Mouse (Mus musculus): Measurements from ENCODE around the gene Ttll13.

Ttll13 gene

DNA sequence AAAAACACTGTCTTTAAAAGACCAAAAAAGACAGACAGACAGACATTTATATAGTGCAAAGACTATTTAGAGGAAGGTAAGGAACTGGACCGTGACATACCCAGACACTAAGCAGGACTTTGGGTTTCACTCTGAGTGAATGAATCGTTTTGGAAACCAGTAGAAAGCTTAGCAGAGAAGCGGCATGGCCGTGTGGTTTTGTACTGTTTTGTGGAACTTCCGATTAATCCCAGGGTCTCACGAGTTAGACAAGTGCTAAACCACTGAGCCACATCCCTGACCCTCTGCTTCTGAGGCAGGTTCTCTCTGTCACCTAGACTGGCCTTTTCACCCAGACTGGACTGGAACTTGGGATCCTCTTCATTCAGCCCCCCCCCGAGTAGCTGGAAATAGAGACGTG, 31.7 kb upstream of the Ttll13 start:
- no peak for DNase-seq (ENCODE audit: low read depth, low spot score)

DNA sequence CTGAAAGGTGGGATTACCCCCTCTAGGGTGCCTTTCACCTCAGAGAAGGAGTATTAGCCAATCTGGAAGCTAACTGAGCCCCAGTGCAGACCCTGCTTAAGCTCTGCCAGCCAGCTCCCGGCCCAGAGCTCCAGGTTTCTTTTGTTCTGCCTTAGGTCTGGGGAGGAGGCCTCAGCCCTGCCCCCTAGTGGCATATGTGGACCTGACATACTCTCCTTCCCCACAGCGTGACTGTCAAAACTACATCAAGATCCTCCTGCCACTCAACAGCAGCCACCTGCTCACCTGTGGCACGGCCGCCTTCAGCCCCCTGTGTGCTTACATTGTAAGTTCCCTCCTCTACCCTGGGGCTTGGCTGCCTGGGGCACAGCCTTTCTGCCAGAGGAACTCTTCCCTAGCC, 30.8 kb upstream of the Ttll13 start:
- DNase-seq (ENCODE audit: low read depth, low spot score), result peak; percentile 78

DNA sequence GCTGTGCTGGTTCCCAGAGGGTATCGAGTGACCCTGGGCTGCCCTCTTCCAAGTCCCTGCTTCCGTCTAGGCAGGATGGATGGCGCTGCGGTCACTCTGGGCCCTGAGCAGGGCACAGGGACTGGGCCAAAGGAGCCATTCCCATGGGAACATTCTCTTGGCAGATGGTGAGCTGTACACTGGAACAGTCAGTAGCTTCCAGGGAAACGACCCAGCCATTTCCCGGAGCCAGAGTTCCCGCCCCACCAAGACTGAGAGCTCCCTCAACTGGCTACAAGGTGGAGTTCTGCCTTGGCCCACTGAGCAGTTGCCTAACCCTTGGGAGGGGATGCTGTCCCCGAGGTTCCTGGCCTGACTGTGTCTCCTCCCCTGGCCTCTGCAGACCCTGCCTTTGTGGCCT, 29.6 kb upstream of the Ttll13 start:
- peak; percentile 20 for DNase-seq (ENCODE audit: low read depth, low spot score)

DNA sequence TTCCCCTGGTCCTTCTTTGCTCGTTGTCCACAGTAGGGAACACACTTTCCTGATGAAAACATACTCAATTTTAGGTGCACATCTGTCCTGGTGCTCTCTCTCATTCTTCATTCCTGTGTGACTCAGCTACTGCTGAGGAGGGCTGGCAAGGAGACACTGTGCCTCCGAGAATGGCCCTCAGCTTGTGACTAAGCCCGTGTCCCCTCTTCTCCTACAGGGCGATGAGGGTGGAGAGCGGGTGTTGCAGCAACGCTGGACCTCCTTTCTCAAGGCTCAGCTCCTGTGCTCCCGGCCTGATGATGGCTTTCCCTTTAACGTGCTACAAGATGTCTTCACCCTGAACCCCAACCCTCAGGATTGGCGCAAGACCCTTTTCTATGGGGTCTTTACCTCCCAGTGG, 27.5 kb upstream of the Ttll13 start:
- DNase-seq (ENCODE audit: low read depth, low spot score), result no peak

DNA sequence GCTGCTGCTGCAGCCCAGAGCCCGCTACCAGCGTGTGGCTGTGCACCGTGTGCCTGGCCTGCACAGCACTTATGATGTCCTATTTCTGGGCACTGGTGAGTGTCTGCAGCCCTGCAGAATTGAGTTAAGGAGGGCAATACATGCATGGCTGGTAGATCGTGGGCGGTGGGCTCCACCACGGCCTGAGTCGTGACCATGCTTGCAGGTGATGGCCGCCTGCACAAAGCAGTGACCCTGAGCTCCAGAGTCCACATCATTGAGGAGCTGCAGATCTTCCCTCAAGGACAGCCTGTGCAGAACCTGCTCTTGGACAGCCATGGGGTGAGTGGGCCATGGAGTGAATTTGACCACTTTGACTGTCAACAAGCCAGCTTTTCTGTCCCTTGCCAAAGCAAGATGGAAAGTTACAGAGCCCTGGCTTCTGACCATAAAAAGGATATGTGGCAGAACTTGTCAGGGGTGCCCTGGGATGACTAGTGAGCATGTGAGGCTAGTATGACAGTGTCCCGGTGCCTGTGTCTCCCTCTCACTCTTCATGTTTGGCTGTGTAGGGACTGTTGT, 25.9 kb upstream of the Ttll13 start:
- DNase-seq (ENCODE audit: low read depth, low spot score), result no peak

DNA sequence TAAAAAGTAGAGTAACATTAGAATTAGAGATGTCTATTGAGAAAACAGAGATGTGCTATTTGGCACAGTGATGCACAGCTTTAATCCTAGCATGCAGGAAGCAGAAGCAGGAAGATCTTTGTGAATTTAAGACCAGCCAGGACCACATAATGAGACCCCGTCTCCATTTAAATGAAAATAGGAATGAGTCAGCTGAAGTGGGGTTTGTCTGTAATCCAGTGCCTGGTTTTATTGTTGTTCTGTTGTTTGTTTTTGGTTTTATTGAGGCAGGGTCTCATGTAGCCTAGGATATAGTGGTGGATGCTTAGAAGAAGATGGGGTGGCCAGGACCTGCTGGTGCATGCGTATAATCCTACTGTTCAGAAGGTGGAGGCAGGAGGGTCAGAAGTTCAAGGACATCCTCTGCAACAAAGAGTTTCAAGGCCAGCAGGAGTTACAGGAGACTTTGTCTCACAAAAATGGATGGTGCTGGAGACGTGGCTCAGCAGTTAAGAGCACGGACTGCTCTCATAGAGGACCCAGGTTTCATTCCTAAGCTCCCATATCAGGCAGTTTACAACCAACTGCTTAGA, 24.9 kb upstream of the Ttll13 start:
- no peak for DNase-seq (ENCODE audit: low read depth, low spot score)

DNA sequence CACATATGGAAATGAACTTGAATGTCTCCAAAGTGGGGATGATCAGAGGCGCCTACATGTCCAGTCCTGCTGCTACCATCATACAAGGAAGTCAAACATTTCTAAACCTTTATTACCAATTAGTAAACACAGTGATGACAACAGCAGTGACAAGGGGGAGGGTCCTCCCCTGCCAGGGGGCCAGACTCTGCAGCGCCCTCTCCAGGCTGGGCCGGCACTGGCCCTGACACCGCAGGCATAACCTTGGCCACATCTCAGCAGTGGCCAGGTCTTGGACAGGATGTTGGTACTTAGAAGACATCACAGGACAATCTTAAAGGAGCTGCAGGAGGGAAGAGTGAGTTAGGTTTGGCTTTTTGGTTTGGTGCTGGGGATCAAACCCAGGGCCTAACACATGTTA, 19.1 kb upstream of the Ttll13 start:
- DNase-seq (ENCODE audit: low read depth, low spot score), result no peak

DNA sequence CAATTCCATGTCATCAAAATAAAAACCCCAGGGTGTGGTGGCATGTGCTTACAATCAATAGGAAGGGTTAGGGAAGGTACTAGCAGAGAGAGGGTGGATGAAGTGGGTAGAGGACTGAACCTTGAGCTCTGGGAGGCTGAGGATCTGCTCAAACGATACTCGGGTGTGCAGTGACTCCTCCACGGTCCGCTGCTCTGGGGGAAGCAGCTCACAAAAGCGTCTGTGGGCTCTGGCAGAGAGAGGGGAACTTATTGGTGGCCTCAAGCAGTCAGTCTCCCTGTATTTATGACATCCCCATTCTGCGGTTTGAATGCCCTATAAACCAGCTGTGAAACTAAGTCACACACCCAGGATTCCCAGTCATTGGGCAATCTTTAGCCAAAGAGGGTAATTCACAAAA, 16.0 kb upstream of the Ttll13 start:
- DNase-seq (ENCODE audit: low read depth, low spot score), result no peak

DNA sequence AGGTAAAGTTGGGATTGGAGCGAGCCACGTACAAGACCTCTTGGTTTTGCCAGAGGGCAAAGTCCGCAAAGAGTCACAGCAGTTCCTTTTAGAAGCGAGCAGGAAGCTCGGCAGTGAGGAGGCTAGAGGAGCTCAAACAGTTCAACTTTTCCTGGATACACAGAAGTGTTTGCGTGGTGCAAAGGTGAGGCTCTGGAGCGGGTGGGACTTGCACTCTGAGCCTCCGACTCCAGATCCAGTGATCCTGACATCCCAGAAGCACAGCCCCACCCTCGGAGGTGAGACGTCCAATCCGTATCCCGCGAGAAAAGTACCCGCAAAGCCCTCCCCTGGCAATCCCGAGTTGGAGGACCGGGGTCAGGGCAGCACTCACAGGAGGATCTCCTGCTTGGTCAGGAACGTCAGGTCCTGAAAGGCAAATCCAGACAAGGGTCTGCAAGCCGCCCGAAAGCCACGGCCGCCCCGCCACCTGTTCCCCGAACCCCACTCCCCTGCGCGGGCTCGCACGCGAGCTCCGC, 14.1 kb upstream of the Ttll13 start:
- peak; percentile 76 for DNase-seq (ENCODE audit: low read depth, low spot score)

DNA sequence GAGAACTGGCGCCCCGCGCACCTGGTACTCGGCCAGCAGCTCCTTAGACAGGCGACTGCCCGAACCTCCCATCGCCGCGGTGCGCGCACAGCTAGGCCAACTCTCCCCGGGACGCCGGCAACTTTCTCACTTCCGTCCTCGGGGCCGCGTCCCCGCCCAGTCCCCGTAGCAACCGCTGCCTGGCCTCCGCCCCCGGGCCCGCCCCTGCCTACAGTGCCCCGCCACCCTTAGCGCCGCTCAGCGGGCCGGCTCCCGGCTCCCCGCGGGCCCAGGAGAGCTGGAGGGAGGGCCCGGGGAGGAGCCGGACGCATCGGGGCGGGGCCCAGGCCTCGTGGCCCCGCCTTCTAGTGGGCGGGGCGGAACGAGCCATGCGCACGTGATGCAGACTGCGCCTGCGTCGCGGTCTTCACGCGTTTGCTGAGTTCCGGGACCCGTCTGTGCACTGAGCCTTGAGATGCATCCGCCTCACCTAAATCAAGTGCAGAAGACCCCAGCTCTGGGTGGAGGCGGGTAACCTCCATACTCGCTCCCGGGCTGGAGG, 13.6 kb upstream of the Ttll13 start, which contains the start of the genes Cib1 and Gdpgp1:
Gene Cib1 (minus strand): TSS at position 325 of the 541 bp plus-strand sequence.
Gene Gdpgp1 (plus strand): TSS at position 377 of the 541 bp plus-strand sequence.
- peak; percentile 88 for DNase-seq (ENCODE audit: low read depth, low spot score)

DNA sequence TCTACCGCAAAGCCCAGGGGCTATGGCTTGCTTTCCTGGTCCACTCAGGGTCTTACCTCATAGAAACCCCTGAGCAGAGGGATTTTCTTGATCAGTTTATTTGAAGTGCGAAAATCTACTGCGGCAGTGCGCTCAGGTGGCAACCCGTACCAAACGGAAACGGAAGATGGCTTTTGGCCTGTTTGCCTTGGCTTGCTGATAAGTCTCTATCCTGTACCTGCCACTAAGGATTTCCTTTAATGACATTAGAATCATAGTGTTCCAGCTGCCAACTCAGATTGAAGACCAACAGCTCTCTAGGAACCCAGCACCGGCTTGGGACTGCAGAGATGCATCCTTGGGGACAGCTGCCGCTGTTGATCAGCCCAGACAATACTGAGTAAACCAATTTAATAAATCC, 12.4 kb upstream of the Ttll13 start:
- DNase-seq (ENCODE audit: low read depth, low spot score), result no peak

DNA sequence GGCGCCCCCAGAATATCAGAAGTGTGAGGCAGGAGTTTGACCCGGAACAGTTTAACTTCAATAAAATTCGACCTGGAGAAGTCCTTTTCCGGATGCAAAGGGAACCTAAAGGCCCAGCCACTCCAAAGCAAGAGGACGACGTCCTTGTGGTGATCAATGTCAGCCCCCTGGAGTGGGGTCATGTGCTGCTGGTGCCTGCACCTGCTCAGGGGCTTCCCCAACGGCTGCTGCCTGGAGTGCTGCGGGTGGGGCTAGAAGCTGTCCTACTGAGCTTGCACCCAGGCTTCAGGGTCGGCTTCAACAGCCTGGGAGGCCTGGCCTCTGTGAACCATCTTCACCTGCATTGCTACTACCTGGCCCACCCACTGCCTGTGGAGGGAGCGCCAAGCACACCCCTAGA, 7.6 kb upstream of the Ttll13 start:
- no peak for DNase-seq (ENCODE audit: low read depth, low spot score)

DNA sequence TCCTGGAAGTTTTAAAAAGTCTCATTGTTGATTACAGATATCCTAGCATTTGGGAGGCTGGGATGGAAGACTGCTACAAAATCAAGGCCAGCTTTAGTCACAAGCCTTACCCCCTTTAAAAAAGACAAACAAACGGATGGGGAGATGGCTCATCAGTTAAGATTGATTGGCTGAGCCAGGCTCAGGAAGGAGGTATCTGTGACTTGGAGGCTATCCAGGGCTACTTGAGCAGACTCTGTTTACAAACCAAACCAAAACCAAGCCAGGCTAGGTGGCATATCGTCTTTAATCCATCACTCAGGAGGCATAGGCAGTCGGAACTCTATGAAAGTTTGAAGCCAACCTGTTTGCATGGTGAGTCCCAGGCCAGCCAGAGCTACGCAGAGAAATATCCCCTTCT, 4.5 kb upstream of the Ttll13 start:
- DNase-seq (ENCODE audit: low read depth, low spot score), result no peak

DNA sequence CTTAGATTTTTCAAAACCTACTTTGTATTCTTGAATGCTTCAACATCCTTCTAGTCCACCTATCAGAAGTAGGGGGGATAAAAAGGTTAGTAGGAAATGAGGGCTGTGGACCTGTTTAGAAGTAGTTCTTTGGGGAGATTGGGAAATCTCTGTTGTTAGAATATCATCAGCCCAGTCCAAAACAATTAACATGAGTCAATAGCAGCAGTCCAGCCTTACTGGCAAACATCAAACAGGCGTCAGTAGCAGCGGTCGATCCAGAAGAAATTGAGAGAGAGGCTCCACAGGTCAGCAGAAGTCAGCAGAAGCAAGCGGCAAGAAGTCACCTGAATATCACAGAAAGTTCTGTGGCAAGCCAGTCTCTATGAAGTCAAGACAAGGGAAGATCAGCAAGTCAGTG, 1.3 kb upstream of the Ttll13 start:
- no peak for DNase-seq (ENCODE audit: low read depth, low spot score)

DNA sequence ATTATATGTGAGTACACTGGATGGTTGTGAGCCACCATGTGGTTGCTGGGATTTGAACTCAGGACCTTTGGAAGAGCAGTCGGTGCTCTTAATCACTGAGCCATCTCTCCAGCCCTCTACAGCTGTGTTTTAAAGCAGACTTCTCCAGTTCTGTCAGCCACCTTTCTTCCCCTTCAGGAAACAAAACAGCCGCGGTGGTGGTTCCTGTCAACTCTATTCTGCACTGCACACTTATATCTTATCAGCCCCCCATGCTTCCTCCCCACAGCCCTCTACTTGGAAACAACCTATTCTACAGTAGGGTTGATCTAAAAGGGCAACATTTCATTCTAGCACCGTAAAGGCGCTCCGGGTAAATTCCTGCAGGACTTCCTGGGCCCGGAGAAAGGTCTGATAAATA, 683 bp downstream of the Ttll13 start:
- no peak for DNase-seq (ENCODE audit: low read depth, low spot score)

DNA sequence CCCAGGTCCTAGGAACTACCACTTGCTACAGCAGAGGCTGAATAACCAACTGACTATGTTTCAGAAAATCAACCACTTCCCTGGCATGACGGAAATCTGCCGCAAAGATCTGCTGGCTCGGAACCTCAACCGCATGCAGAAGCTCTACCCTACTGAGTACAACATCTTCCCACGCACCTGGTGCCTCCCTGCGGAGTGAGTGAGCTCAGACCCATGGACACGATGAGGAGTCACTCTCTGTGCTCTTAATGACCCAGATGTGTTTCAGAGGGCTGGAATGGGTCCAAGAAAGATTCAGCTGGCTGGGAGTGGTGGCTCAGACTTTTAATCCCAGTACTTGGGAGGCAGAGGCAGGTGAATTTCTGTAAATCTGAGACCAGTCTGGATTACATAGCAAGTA, 6.3 kb downstream of the Ttll13 start:
- DNase-seq (ENCODE audit: low read depth, low spot score), result peak; percentile 9

DNA sequence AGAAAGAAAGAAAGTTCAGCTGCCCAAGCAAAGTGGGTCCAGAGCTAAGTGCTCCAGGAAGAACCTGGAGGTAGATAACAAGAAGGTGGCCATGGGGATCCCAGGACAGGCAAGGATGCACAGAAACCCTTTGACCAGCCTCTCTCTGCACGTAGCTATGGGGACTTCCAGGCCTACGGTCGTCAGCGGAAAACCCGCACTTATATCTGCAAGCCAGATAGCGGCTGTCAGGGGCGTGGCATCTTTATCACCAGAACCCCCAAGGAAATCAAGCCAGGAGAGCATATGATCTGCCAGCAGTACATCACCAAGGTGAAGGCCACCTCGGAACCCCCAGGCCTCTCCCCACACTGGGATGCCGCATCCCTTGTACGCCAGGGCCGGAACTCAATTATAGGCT, 6.7 kb downstream of the Ttll13 start:
- DNase-seq (ENCODE audit: low read depth, low spot score), result no peak

DNA sequence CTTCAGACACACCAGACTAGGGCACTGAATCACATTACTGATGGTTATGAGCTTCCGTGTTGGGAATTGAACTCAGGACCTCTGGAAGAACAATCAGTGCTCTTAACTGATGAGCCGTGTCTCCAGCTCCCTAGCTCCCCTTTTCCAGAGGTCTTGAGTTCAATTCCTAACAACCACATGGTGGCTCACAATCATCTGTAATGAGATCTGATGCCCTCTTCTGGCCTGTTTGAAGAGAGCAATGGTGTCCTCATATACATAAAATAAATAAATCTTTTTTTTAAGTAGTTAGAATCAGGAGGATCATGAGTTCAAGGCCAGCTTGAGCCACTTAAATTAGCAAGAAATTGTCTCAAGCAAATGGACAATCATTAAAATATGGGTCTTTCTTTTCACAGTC, 9.8 kb downstream of the Ttll13 start:
- DNase-seq (ENCODE audit: low read depth, low spot score), result peak; percentile 31

DNA sequence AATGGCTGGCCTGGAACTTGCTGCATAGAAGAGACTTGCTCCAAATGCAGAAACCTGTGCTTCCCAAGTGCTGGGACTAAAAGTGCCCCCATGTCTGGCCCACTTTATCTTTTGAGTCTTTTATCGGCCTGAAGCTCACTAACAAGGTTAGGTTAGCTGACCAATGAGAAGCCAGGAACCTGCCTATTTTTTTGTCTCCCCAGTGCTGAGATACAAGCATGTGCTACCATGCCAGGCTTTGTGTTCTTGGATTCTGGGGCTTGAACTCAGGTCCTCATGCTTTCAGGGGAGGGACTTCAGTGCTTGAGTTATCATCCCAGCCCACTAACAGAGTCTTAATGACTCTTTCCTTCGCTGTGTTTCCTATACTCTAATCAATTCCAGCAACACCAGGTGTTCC, 11.5 kb downstream of the Ttll13 start:
- no peak for DNase-seq (ENCODE audit: low read depth, low spot score)

DNA sequence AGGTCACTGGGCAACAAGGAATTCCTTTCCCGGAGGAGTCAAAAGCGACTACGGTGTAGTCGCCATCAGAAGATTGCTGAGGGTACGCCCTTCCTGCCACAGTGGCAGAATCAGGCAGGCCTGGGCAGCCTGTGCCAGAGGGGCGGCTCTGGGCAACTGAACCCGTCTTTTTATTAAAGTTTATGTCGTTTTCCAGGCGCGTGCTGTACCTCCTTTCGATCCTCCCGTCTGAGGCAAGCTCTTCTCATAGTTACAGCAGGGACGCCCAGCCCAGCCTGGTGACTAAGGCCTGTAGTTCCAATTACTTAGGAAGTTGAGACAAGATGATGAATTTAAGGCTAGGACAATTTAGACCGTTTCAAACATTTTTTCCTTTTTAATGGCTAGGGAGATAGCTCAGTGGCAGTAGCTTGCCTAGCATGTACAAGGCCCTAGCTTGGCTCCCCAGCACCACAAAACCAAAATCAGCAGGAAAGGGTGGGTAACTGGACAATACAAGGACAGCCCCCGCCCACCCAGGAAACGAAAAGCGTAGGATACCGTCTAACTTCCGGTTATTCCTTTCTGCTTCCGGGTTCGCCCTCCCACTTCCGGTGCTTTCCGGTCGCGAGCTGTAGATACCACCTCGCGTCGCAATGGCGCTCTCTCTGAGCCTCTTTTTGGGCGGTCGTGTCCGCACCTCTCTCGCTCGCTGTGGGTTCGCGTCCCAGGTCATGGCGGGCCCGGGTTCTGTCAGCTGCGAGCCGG, 14.6 kb downstream of the Ttll13 start, which contains the start of gene Ngrn:
Gene Ngrn (plus strand): TSS at position 591 of the 747 bp plus-strand sequence.
- DNase-seq (ENCODE audit: low read depth, low spot score), result peak; percentile 92

DNA sequence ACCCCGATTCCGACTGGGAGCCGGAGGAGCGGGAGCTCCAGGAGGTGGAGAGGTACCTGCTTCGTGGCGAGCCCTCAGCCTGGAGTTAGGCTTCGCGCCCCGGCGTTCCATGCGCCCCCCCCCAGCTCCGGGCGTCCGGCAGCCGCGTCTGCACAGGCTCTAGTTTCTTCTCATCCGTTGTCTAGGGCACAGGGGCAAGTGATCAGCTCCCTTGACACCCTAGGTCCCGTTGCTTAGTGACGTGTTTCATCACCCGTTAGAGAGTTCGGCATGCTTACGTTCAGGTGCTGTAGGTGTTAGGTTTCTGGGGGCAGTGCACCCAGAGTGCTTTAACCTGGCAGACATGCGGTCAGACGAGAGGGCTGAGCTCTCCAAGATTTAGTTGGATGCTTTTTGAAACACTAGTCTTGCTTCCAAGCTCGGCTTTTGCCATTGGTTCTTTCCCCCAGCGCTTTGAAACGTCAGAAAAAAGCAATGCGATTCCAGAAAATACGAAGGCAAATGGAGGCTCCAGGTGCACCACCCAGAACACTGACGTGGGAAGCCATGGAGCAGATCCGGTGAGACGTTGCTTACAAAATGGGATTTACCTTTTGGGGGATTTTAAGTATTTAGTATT, 15.3 kb downstream of the Ttll13 start:
- DNase-seq (ENCODE audit: low read depth, low spot score), result peak; percentile 49

DNA sequence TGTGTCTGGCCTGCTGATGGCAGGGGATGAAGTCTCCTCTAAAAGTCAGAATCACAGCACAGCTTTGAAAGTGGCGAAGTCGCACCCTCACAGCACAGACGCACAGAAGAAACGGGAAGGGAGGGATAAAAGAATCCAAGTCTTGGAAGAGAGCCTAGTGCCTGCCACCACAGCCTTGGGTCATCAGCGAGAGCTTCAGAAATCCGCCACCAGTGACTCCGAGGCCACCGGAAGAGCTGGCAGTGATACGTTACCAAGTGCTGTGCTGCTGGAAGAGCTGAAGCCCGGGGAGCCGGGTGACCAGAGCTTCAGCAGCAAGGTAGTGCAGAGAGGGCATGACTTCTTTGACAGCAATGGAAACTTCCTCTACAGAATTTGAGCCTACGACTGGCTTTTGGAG, 18.4 kb downstream of the Ttll13 start:
- DNase-seq (ENCODE audit: low read depth, low spot score), result no peak

Data from 3T3-L1 (cell line).